Mouse (Mus musculus) gastrocnemius, adult 2 months (tissue): Measurements from ENCODE around the gene Fam217a. TPM values are rescaled to one million over a fixed set of nuclear protein-coding genes. Genes with fewer than 3 reads are reported as not detected.
"Not testable (repeated sequence)": the region's sequence is repeated elsewhere in the genome, so short reads cannot be mapped to it uniquely, and the experiment has no call there.

Experiments used
- DNase-seq: peaks from one replicate; pipeline ENCODE4 v3.0.0; 2022
- H3K27ac ChIP-seq: fragments of 200-600 bp; 2 replicates; pipeline ENCODE4 v1.8.1; 2022; ENCODE audit warnings: mild to moderate bottlenecking
- H3K4me3 ChIP-seq: fragments of 200-600 bp; 2 replicates; pipeline ENCODE4 v1.8.1; 2022; ENCODE audit warnings: mild to moderate bottlenecking, moderate library complexity
- CTCF ChIP-seq: fragments of 200-600 bp; IDR thresholded peaks from 2 replicates; pipeline ENCODE4 v1.8.1; 2022; ENCODE audit warnings: antibody characterized with exemption, mild to moderate bottlenecking, moderate library complexity
- intact Hi-C: fragments of 180-260 bp; cut with DNase I; formaldehyde crosslinking; loops from one replicate; pipeline ENCODE4 v1.15.1; 2025
- long read RNA-seq, 2 experiments: library from polyadenylated mRNA; stranded (forward); transcript quantifications; one replicate each; pipeline ENCODE4 v2.0.0; 2021
- total RNA-seq, 2 experiments: library from RNA; stranded (reverse); gene quantifications; 2 replicates each; pipeline ENCODE4 v1.2.3; 2021

Fam217a gene
- total RNA-seq, result under 1 TPM in 1 of 2 experiments, not detected in 1; 0.13 TPM
- long read RNA-seq, experiment 1, result 0 reads
- long read RNA-seq, experiment 2, result 0 reads

GRCm38 (mm10) chr13:34924210-34924609 is at the start of gene Fam217a, which contains the start of gene 4933417A18Rik:
Fam217a (minus strand) TSS chr13:34924310.
4933417A18Rik (plus strand) TSS chr13:34924409.
- DNase-seq, result no peak
- H3K27ac ChIP-seq, result no peak within 1 kb of the TSS
- intact Hi-C loops, result no loop called here
- no peak within 1 kb of the TSS for H3K4me3 ChIP-seq
- no peak for TF ChIP-seq CTCF

- intact Hi-C loops, result no loop called here
Measured at GRCm38 (mm10) chr13:34973770-34974169, 49.7 kb upstream of the Fam217a start.

GRCm38 (mm10) chr13:34973149-34973548 is 49.0 kb upstream of the Fam217a start:
- DNase-seq, result no peak
- peak; percentile 78 for TF ChIP-seq CTCF
- Histone ChIP-seq H3K4me3 (no peak overlapping the region), H3K27ac (no peak overlapping the region)
- intact Hi-C loops, result no loop called here

More at GRCm38 (mm10) chr13:34973770-34974169, 49.7 kb upstream of the Fam217a start:
- DNase-seq, result no peak
- peak; percentile 11; the same call in 1 of the 2 replicates for TF ChIP-seq CTCF
- no peak overlapping the region for H3K4me3 ChIP-seq
- H3K27ac ChIP-seq, result no peak overlapping the region

- DNase-seq, H3K27ac ChIP-seq, intact Hi-C loops, H3K4me3 ChIP-seq: not testable (repeated sequence)
Measured at GRCm38 (mm10) chr13:34972456-34972855, 48.3 kb upstream of the Fam217a start.

GRCm38 (mm10) chr13:34965647-34966046 is 41.5 kb upstream of the Fam217a start:
- DNase-seq, H3K4me3 ChIP-seq, intact Hi-C loops, H3K27ac ChIP-seq: not testable (repeated sequence)

- intact Hi-C loops, result no loop called here
- no peak for DNase-seq
- Histone ChIP-seq H3K4me3 (peak overlapping the region; percentile 70), H3K27ac (no peak overlapping the region)
- TF ChIP-seq CTCF, result no peak
Measured at GRCm38 (mm10) chr13:34964866-34965265, 40.8 kb upstream of the Fam217a start.

- DNase-seq, result no peak
- TF ChIP-seq CTCF, result no peak
Measured at GRCm38 (mm10) chr13:34964419-34964818, 40.3 kb upstream of the Fam217a start.

GRCm38 (mm10) chr13:34963511-34964397 is 39.6 kb upstream of the Fam217a start, which contains the start of gene Eci3:
Eci3 (minus strand) TSS chr13:34963810.
- peak; percentile 51 for DNase-seq
- Histone ChIP-seq H3K4me3 (peak within 1 kb of the TSS; percentile 70), H3K27ac (0 out of 2 replicates have a peak within 1 kb of the TSS, but pooled peaks have one; percentile 6)
- intact Hi-C loops, result no loop called here
- no peak for TF ChIP-seq CTCF

More at GRCm38 (mm10) chr13:34964419-34964818, 40.3 kb upstream of the Fam217a start:
- H3K27ac ChIP-seq, result 0 out of 2 replicates have a peak overlapping the region, but pooled peaks have one; percentile 6
- H3K4me3 ChIP-seq, result peak overlapping the region; percentile 70
- intact Hi-C loops, result no loop called here

- Histone ChIP-seq H3K27ac (no peak overlapping the region), H3K4me3 (no peak overlapping the region)
- intact Hi-C loops, result no loop called here
- DNase-seq, result no peak
- TF ChIP-seq CTCF, result no peak
Measured at GRCm38 (mm10) chr13:34960996-34961770, 37.1 kb upstream of the Fam217a start.

- H3K4me3 ChIP-seq, H3K27ac ChIP-seq, intact Hi-C loops, DNase-seq: not testable (repeated sequence)
Measured at GRCm38 (mm10) chr13:34958158-34958557, 34.0 kb upstream of the Fam217a start.

- no peak for DNase-seq
- intact Hi-C loops, result no loop called here
- no peak for TF ChIP-seq CTCF
Measured at GRCm38 (mm10) chr13:34956901-34957300, 32.8 kb upstream of the Fam217a start.

GRCm38 (mm10) chr13:34951437-34951836 is 27.3 kb upstream of the Fam217a start:
- intact Hi-C loops, DNase-seq, H3K4me3 ChIP-seq, H3K27ac ChIP-seq: not testable (repeated sequence)

More at GRCm38 (mm10) chr13:34956901-34957300, 32.8 kb upstream of the Fam217a start:
- Histone ChIP-seq H3K27ac (no peak overlapping the region), H3K4me3 (no peak overlapping the region)
